In the genomic region with DNA sequence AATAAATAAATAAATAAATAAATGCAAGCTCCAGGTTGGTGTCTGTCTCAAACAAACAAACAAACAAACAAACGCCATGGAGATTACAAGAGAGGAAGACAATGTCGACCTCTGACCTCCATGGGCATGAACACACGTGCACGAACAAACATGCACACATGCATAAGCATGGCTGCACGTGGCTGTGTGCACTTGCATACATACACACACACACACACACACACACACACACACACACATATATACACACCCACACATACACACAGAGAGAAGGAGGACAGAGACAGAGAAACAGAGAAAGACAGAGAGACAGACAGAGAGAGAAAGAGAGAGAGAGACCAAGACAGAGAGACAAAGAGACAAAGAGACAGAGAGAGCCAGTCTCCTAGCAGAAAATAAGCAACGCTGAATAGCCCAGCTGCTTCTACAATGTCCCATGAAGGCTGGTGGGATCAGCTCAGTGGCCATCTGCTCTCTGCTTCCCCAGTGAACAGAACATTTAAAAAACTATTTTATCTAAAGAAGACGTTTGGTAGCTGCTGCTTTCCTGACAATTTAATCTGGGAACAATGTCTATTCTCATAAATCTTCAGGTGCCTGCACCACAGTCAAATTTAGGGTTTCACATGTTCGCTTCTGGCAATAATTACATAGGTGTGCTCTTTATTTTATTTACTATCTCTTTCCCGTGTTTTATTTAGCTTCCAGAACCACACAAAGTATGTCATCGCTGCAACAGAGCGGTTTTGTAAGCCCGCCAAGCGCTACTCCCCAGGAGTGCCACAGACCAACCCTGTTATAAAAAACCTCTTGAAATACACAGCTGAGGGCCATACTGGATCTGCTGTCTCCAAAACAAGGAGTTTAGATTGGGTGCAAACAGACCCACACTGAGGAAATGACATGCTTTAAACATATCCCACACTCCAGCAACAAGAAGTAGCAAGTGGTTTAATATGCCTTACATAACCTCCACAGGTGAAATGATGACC, we compare ENCODE assay signal across 11 mouse cellular contexts.
A peak's percentile ranks its signal among the peaks of the same experiment; 100 is the strongest.
DNase-seq lines count a peak whose midpoint lies in the region; ATAC-seq and TF ChIP-seq lines count a peak whose summit lies in the region.
"Had no signal": no experiment of that assay in that cellular context is flagged by ENCODE, and none has a peak within 500 bp of the region (broad histone marks: within the 10 kb centered on the region; RNA-seq: fewer than 3 reads in every experiment).

No protein-coding gene starts in this region.

- intact Hi-C loops in left cerebral cortex, adult 2 months (cut with DNase I) = loop anchor here (5.0 to 10.0 kb wide), 2 partner anchors 88 to 246 kb away; partner anchors contain the start of gene Ust

- ATAC-seq in forebrain, embryonic 14.5 days = no peak
- ATAC-seq in forebrain, embryonic 15.5 days (replicated peaks) = no peak
- ATAC-seq in embryonic facial prominence, embryonic 15.5 days (ENCODE audit: insufficient number of reproducible peaks, low FRiP score, low TSS enrichment, low read depth) = no peak
- peak; percentile 58; the same call in 1 of the 2 replicates for ATAC-seq in neural tube, embryonic 12.5 days (ENCODE audit: low FRiP score, low read depth)
- ATAC-seq: intestine, postnatal 0 days had no signal

- H3K36me3 ChIP-seq in forebrain, embryonic 14.5 days (ENCODE audit: control insufficient read depth, insufficient read depth, low read length) = no peaks in the 10 kb centered on the region
- no peaks in the 10 kb centered on the region for H3K36me3 ChIP-seq in forebrain, embryonic 15.5 days
- no peaks in the 10 kb centered on the region for H3K36me3 ChIP-seq in embryonic facial prominence, embryonic 15.5 days
- no peaks in the 10 kb centered on the region for H3K36me3 ChIP-seq in neural tube, embryonic 12.5 days
- H3K36me3 ChIP-seq: stomach, embryonic 15.5 days had no signal

- no peaks in the 10 kb centered on the region for H3K27me3 ChIP-seq in forebrain, embryonic 14.5 days (replicated peaks; ENCODE audit: control insufficient read depth, insufficient read depth, low read length)
- H3K27me3 ChIP-seq in forebrain, embryonic 15.5 days = no peaks in the 10 kb centered on the region
- H3K27me3 ChIP-seq in embryonic facial prominence, embryonic 15.5 days = no peaks in the 10 kb centered on the region
- no peaks in the 10 kb centered on the region for H3K27me3 ChIP-seq in neural tube, embryonic 12.5 days (replicated peaks)
- H3K27me3 ChIP-seq: stomach, embryonic 15.5 days had no signal

- peaks cover 6% of the 10 kb centered on the region; the same call in 1 of the 2 replicates for H3K4me1 ChIP-seq in forebrain, embryonic 14.5 days (ENCODE audit: control insufficient read depth, insufficient read depth, low read length)
- peaks cover 10% of the 10 kb centered on the region; the same call in 1 of the 2 replicates for H3K4me1 ChIP-seq in forebrain, embryonic 15.5 days
- peaks cover 32% of the 10 kb centered on the region for H3K4me1 ChIP-seq in embryonic facial prominence, embryonic 15.5 days
- peaks cover 21% of the 10 kb centered on the region; the same call in 1 of the 2 replicates for H3K4me1 ChIP-seq in neural tube, embryonic 12.5 days

- TF ChIP-seq CTCF in left cerebral cortex, adult 2 months (IDR thresholded peaks at IDR 0.05) = no peak

- peak; percentile 25 for DNase-seq in forebrain, embryonic 14.5 days (ENCODE audit: low spot score)
- DNase-seq in left cerebral cortex, adult 2 months (ENCODE audit: extremely low spot score in 1 of 2, low spot score in 2 of 2) = no peak
- no peak for DNase-seq in left cerebral cortex, adult 11 months (ENCODE audit: low spot score)
- DNase-seq in spleen, adult 18-20 months = no peak
- DNase-seq in spleen, postnatal 14 days (ENCODE audit: low spot score in 2 of 2) = no peak
- DNase-seq: lung, adult 18-20 months had no signal

- no peak overlapping the region for H3K9ac ChIP-seq in forebrain, embryonic 14.5 days (ENCODE audit: low read length)
- no peak overlapping the region for H3K9ac ChIP-seq in forebrain, embryonic 15.5 days (replicated peaks)
- no peak overlapping the region for H3K9ac ChIP-seq in embryonic facial prominence, embryonic 15.5 days
- no peak overlapping the region for H3K9ac ChIP-seq in neural tube, embryonic 12.5 days
- H3K9ac ChIP-seq: stomach, embryonic 15.5 days had no signal

- no peaks in the 10 kb centered on the region for H3K9me3 ChIP-seq in forebrain, embryonic 14.5 days (replicated peaks; ENCODE audit: control insufficient read depth, low read length)
- H3K9me3 ChIP-seq in forebrain, embryonic 15.5 days = no peaks in the 10 kb centered on the region
- H3K9me3 ChIP-seq in embryonic facial prominence, embryonic 15.5 days (replicated peaks) = no peaks in the 10 kb centered on the region
- no peaks in the 10 kb centered on the region for H3K9me3 ChIP-seq in neural tube, embryonic 12.5 days
- H3K9me3 ChIP-seq: stomach, embryonic 15.5 days had no signal

- 76% methylated on average over 13 of the region's 13 CpGs for WGBS in forebrain, embryonic 14.5 days
- WGBS in forebrain, embryonic 15.5 days = 72% methylated on average over 13 of the region's 13 CpGs
- WGBS in embryonic facial prominence, embryonic 15.5 days = 73% methylated on average over 13 of the region's 13 CpGs
- WGBS in neural tube, embryonic 12.5 days = 68% methylated on average over 13 of the region's 13 CpGs

- no peak overlapping the region for H3K4me2 ChIP-seq in forebrain, embryonic 14.5 days (ENCODE audit: low read length)
- H3K4me2 ChIP-seq in forebrain, embryonic 15.5 days (replicated peaks) = no peak overlapping the region
- no peak overlapping the region for H3K4me2 ChIP-seq in embryonic facial prominence, embryonic 15.5 days (replicated peaks)
- H3K4me2 ChIP-seq in neural tube, embryonic 12.5 days (replicated peaks) = no peak overlapping the region
- H3K4me2 ChIP-seq: stomach, embryonic 15.5 days had no signal

- H3K27ac ChIP-seq in forebrain, embryonic 14.5 days (ENCODE audit: low read depth, low read length) = no peak overlapping the region
- H3K27ac ChIP-seq in forebrain, embryonic 15.5 days (replicated peaks) = no peak overlapping the region
- peak overlapping the region; percentile 24; the same call in 1 of the 2 replicates for H3K27ac ChIP-seq in left cerebral cortex, adult 2 months
- H3K27ac ChIP-seq in embryonic facial prominence, embryonic 15.5 days (replicated peaks) = 0 out of 2 replicates have a peak overlapping the region, but pooled peaks have one; percentile 44
- no peak overlapping the region for H3K27ac ChIP-seq in neural tube, embryonic 12.5 days
- H3K27ac ChIP-seq: stomach, embryonic 15.5 days had no signal

- no peak overlapping the region for H3K4me3 ChIP-seq in forebrain, embryonic 14.5 days (ENCODE audit: low read depth, low read length)
- no peak overlapping the region for H3K4me3 ChIP-seq in forebrain, embryonic 15.5 days
- no peak overlapping the region for H3K4me3 ChIP-seq in left cerebral cortex, adult 2 months
- no peak overlapping the region for H3K4me3 ChIP-seq in embryonic facial prominence, embryonic 15.5 days (replicated peaks)
- H3K4me3 ChIP-seq in neural tube, embryonic 12.5 days = no peak overlapping the region
- H3K4me3 ChIP-seq: stomach, embryonic 15.5 days had no signal

Comparison
In these comparisons a context has a peak if more than half of its experiments do, and no peak if none do; other contexts are left out.
1. H3K27ac ChIP-seq: peak in left cerebral cortex, adult 2 months (single experiment) and embryonic facial prominence, embryonic 15.5 days (single experiment); none in forebrain, embryonic 14.5 days (single experiment), forebrain, embryonic 15.5 days (single experiment) and neural tube, embryonic 12.5 days (single experiment).